Mouse (Mus musculus): ENCODE measurements around the gene Gm45711. TPM values are rescaled to one million over a fixed set of nuclear protein-coding genes. Genes with fewer than 3 reads are reported as not detected.
"Not testable (repeated sequence)": the region's sequence is repeated elsewhere in the genome, so short reads cannot be mapped to it uniquely, and the experiment has no call there.

Gm45711 gene
- polyA plus RNA-seq (2016; fragmentation: Nextera tagmentation; extraction: Ambion mirVana) = not detected in 2 replicates

- 78% methylated on average over 36 of the region's 36 CpGs for WGBS
- not testable (repeated sequence) for H3K27me3 ChIP-seq (replicated peaks); ATAC-seq (ENCODE audit: insufficient number of reproducible peaks, low FRiP score); H3K36me3 ChIP-seq; H3K4me1 ChIP-seq (replicated peaks); H3K27ac ChIP-seq (ENCODE audit: poor library complexity, severe bottlenecking); H3K4me2 ChIP-seq; H3K9me3 ChIP-seq (replicated peaks); H3K4me3 ChIP-seq; H3K9ac ChIP-seq
Observed at GRCm38 (mm10) chr8:104309441-104310155, at the start of gene Gm45711, which contains the start of gene Cmtm1. Gene Gm45711, minus strand, starts transcription at chr8:104310081. Gene Cmtm1, minus strand, starts transcription at chr8:104310145.

GRCm38 (mm10) chr8:104358637-104359036, 48.8 kb upstream of the Gm45711 start:
- WGBS = 76% methylated on average over 3 of the region's 3 CpGs
- no peak overlapping the region for H3K4me3 ChIP-seq
- no peak for ATAC-seq (ENCODE audit: insufficient number of reproducible peaks, low FRiP score)
- peaks cover 17% of the 10 kb centered on the region for H3K36me3 ChIP-seq
- no peak overlapping the region for H3K9ac ChIP-seq
- H3K27ac ChIP-seq (ENCODE audit: poor library complexity, severe bottlenecking) = no peak overlapping the region
- no peak overlapping the region for H3K4me2 ChIP-seq
- H3K4me1 ChIP-seq (replicated peaks) = peaks cover 14% of the 10 kb centered on the region
- no peaks in the 10 kb centered on the region for H3K27me3 ChIP-seq (replicated peaks)
- H3K9me3 ChIP-seq (replicated peaks) = no peaks in the 10 kb centered on the region

GRCm38 (mm10) chr8:104354504-104354903, 44.6 kb upstream of the Gm45711 start:
- 87% methylated on average over 10 of the region's 10 CpGs for WGBS
- Histone ChIP-seq H3K4me1 (replicated peaks) (peaks cover 5% of the 10 kb centered on the region), H3K36me3 (peaks cover 19% of the 10 kb centered on the region), H3K4me2 (no peak overlapping the region), H3K4me3 (no peak overlapping the region), H3K27me3 (replicated peaks) (no peaks in the 10 kb centered on the region), H3K9ac (no peak overlapping the region), H3K9me3 (replicated peaks) (no peaks in the 10 kb centered on the region), H3K27ac (ENCODE audit: poor library complexity, severe bottlenecking) (no peak overlapping the region)
- ATAC-seq (ENCODE audit: insufficient number of reproducible peaks, low FRiP score) = no peak

- Histone ChIP-seq H3K36me3 (peaks cover 23% of the 10 kb centered on the region), H3K9ac (no peak overlapping the region), H3K4me3 (no peak overlapping the region), H3K4me2 (no peak overlapping the region), H3K27ac (ENCODE audit: poor library complexity, severe bottlenecking) (no peak overlapping the region), H3K27me3 (replicated peaks) (no peaks in the 10 kb centered on the region), H3K9me3 (replicated peaks) (no peaks in the 10 kb centered on the region), H3K4me1 (replicated peaks) (peaks cover 7% of the 10 kb centered on the region)
- WGBS = 58% methylated on average over 5 of the region's 5 CpGs
- no peak for ATAC-seq (ENCODE audit: insufficient number of reproducible peaks, low FRiP score)
Observed at GRCm38 (mm10) chr8:104353186-104353585, 43.3 kb upstream of the Gm45711 start.

- H3K9ac ChIP-seq = no peak overlapping the region
- H3K27ac ChIP-seq (ENCODE audit: poor library complexity, severe bottlenecking) = no peak overlapping the region
- H3K4me2 ChIP-seq = no peak overlapping the region
- no peak for ATAC-seq (ENCODE audit: insufficient number of reproducible peaks, low FRiP score)
- WGBS = 79% methylated on average over 13 of the region's 13 CpGs
- no peaks in the 10 kb centered on the region for H3K27me3 ChIP-seq (replicated peaks)
- H3K9me3 ChIP-seq (replicated peaks) = no peaks in the 10 kb centered on the region
- H3K36me3 ChIP-seq = peaks cover 47% of the 10 kb centered on the region
- no peak overlapping the region for H3K4me3 ChIP-seq
- H3K4me1 ChIP-seq (replicated peaks) = peaks cover 17% of the 10 kb centered on the region
Observed at GRCm38 (mm10) chr8:104350047-104350446, 40.2 kb upstream of the Gm45711 start.

- Histone ChIP-seq H3K9ac (no peak overlapping the region), H3K36me3 (peaks cover 45% of the 10 kb centered on the region), H3K27me3 (replicated peaks) (no peaks in the 10 kb centered on the region), H3K4me3 (no peak overlapping the region), H3K4me1 (replicated peaks) (peaks cover 24% of the 10 kb centered on the region), H3K4me2 (no peak overlapping the region), H3K9me3 (replicated peaks) (no peaks in the 10 kb centered on the region), H3K27ac (ENCODE audit: poor library complexity, severe bottlenecking) (no peak overlapping the region)
- WGBS = 61% methylated on average over 5 of the region's 5 CpGs
- ATAC-seq (ENCODE audit: insufficient number of reproducible peaks, low FRiP score) = no peak
Observed at GRCm38 (mm10) chr8:104348971-104349370, 39.1 kb upstream of the Gm45711 start.

- no peak for ATAC-seq (ENCODE audit: insufficient number of reproducible peaks, low FRiP score)
- Histone ChIP-seq H3K4me1 (replicated peaks) (peaks cover 31% of the 10 kb centered on the region), H3K4me2 (no peak overlapping the region), H3K27ac (ENCODE audit: poor library complexity, severe bottlenecking) (no peak overlapping the region), H3K4me3 (no peak overlapping the region), H3K27me3 (replicated peaks) (no peaks in the 10 kb centered on the region), H3K36me3 (peaks cover 41% of the 10 kb centered on the region), H3K9ac (peak overlapping the region; percentile 29; the same call in 1 of the 2 replicates), H3K9me3 (replicated peaks) (no peaks in the 10 kb centered on the region)
- WGBS = 32% methylated on average over 12 of the region's 12 CpGs
Observed at GRCm38 (mm10) chr8:104346706-104347105, 36.8 kb upstream of the Gm45711 start.

- WGBS = 86% methylated on average over 5 of the region's 5 CpGs
- no peak overlapping the region for H3K9ac ChIP-seq
- H3K4me2 ChIP-seq = no peak overlapping the region
- no peak for ATAC-seq (ENCODE audit: insufficient number of reproducible peaks, low FRiP score)
- H3K27ac ChIP-seq (ENCODE audit: poor library complexity, severe bottlenecking) = no peak overlapping the region
- H3K4me1 ChIP-seq (replicated peaks) = peaks cover 37% of the 10 kb centered on the region
- H3K27me3 ChIP-seq (replicated peaks) = no peaks in the 10 kb centered on the region
- H3K9me3 ChIP-seq (replicated peaks) = no peaks in the 10 kb centered on the region
- H3K36me3 ChIP-seq = peaks cover 41% of the 10 kb centered on the region
- no peak overlapping the region for H3K4me3 ChIP-seq
Observed at GRCm38 (mm10) chr8:104344622-104345021, 34.7 kb upstream of the Gm45711 start.

- Histone ChIP-seq H3K4me1 (replicated peaks) (peaks cover 37% of the 10 kb centered on the region), H3K4me3 (no peak overlapping the region), H3K27ac (ENCODE audit: poor library complexity, severe bottlenecking) (no peak overlapping the region), H3K4me2 (no peak overlapping the region), H3K27me3 (replicated peaks) (no peaks in the 10 kb centered on the region), H3K9ac (no peak overlapping the region), H3K9me3 (replicated peaks) (no peaks in the 10 kb centered on the region), H3K36me3 (peaks cover 41% of the 10 kb centered on the region)
- WGBS = 13% methylated on average over 7 of the region's 7 CpGs
- ATAC-seq (ENCODE audit: insufficient number of reproducible peaks, low FRiP score) = peak; percentile 33; the same call in 1 of the 2 replicates
Observed at GRCm38 (mm10) chr8:104343957-104344356, 34.1 kb upstream of the Gm45711 start.

GRCm38 (mm10) chr8:104342426-104342825, 32.5 kb upstream of the Gm45711 start:
- Histone ChIP-seq H3K4me3 (no peak overlapping the region), H3K36me3 (peaks cover 31% of the 10 kb centered on the region), H3K27me3 (replicated peaks) (no peaks in the 10 kb centered on the region), H3K27ac (ENCODE audit: poor library complexity, severe bottlenecking) (no peak overlapping the region), H3K9ac (no peak overlapping the region), H3K4me2 (no peak overlapping the region; the same call in 1 of the 2 replicates), H3K4me1 (replicated peaks) (peaks cover 35% of the 10 kb centered on the region), H3K9me3 (replicated peaks) (no peaks in the 10 kb centered on the region)
- 54% methylated on average over 5 of the region's 5 CpGs for WGBS
- no peak for ATAC-seq (ENCODE audit: insufficient number of reproducible peaks, low FRiP score)

GRCm38 (mm10) chr8:104341678-104342077, 31.8 kb upstream of the Gm45711 start:
- Histone ChIP-seq H3K27me3 (replicated peaks) (no peaks in the 10 kb centered on the region), H3K36me3 (peaks cover 25% of the 10 kb centered on the region), H3K9ac (peak overlapping the region; percentile 93), H3K27ac (ENCODE audit: poor library complexity, severe bottlenecking) (peak overlapping the region; percentile 35; the same call in 1 of the 2 replicates), H3K9me3 (replicated peaks) (no peaks in the 10 kb centered on the region), H3K4me3 (peak overlapping the region; percentile 65), H3K4me2 (peak overlapping the region; percentile 88), H3K4me1 (replicated peaks) (peaks cover 29% of the 10 kb centered on the region)
- no peak for ATAC-seq (ENCODE audit: insufficient number of reproducible peaks, low FRiP score)
- 46% methylated on average over 6 of the region's 6 CpGs for WGBS
